Mouse (Mus musculus): ENCODE results near the gene Plin3.

Gene Plin3

DNA sequence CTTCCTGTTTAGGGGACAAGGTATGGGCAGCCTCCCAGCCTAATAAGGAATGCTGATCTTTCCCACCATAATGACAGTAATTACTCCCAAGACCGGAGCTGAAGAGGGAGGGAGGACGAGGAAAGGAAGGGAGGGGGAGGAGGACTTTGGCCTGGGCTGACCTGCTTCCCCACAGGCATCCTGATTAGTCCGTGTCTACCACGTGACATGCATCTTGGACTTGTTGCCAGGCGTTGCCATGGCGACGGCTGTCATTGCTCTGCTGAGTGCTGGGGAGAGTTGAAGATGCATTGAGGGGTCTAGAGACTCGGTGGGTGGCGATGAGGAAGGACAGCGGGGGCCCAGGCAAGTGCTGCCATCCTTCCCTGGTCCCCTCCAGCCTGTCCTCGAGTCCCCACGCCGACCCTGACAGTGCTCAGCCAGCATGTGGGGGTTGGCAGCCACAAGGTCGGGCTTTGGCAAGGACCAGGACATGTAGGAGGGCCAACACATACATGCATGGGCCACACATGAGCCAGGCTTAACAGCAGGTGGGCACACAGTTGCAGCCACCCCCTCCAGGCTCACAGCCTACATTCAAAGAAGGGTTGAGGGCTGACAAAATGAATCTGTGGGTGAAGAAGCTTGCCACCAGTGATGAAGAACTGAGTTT, 58.7 kb downstream of the Plin3 start:
- peak; percentile 87 to 91 for DNase-seq

DNA sequence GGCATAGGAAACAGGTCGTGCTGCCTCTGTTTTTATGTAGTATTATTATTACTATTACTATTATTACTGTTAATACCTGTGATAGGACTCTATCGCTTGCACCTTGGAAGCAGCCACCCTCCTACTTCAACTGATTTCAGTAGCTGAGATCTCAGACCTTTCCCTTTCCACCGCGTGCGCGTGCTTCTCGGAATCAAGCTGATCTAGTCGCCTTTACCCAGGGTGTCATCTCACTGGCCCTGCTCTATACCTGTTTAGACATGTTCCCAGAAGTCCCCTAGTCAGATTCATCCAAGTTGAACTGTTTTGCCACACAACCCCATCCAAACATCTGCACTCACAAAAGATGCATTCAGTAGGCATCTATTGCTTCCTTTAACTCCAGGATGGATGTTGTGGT, 59.3 kb downstream of the Plin3 start:
- DNase-seq = no peak

DNA sequence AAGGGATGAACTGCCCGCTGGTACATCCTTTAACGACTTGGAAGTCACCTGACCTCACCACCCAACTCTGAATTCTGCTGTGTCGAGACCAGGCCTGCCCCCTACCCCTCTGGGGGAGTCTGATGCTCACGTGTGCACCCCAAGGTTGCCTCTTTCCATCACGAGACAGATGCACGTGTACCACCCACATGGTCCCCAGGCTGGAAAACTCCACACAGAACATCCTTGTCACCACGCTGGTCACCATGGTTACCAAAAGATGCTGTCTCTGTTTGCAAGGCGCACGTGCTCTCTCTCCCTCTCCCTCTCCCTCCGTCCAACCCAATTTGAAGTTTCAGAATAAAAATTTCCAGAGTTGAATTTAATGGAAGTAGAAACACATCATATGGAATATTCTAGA, 62.7 kb downstream of the Plin3 start:
- DNase-seq = no peak
